Mouse (Mus musculus) heart, postnatal 10 days (tissue): Measurements from ENCODE around the gene Rbfox1. TPM values are rescaled to one million over a fixed set of nuclear protein-coding genes. Genes with fewer than 3 reads are reported as not detected.

ENCODE experiments used
- DNase-seq, 2 experiments: peaks; one replicate each; pipeline ENCODE4 v3.0.0; 2021
- intact Hi-C: fragments of 180-260 bp; cut with DNase I; formaldehyde crosslinking; loops from one replicate; pipeline ENCODE4 v1.15.1; 2025
- total RNA-seq, 2 experiments: library from RNA; stranded (reverse); gene quantifications; 2 replicates each; pipeline ENCODE4 v1.2.3; 2021

The Rbfox1 gene
- total RNA-seq, 2 experiments from 2014 or later = 35.7 to 36.6 TPM

- DNase-seq = no peak
- intact Hi-C loops = no loop called here
Observed at GRCm38 (mm10) chr16:7097071-7097470, 1211.9 kb downstream of the Rbfox1 start.

- DNase-seq = no peak
- intact Hi-C loops = no loop called here
Observed at GRCm38 (mm10) chr16:7097951-7098710, 1213.0 kb downstream of the Rbfox1 start.

GRCm38 (mm10) chr16:7099506-7100300 is 1214.5 kb downstream of the Rbfox1 start:
- intact Hi-C loops = loop anchor here (5.0 kb wide), 1 partner anchor 47 kb away; no protein-coding TSS in a partner anchor
- peak; percentile 81 to 89 for DNase-seq

GRCm38 (mm10) chr16:7102486-7102885 is 1217.3 kb downstream of the Rbfox1 start:
- peak in 1 of 2 experiments; percentile 35 for DNase-seq

GRCm38 (mm10) chr16:7103301-7103700 is 1218.1 kb downstream of the Rbfox1 start:
- intact Hi-C loops = loop anchor here (5.0 kb wide), 1 partner anchor 51 kb away; no protein-coding TSS in a partner anchor
- DNase-seq = no peak

More at GRCm38 (mm10) chr16:7102486-7102885, 1217.3 kb downstream of the Rbfox1 start:
- intact Hi-C loops = loop anchor here (5.0 kb wide), 1 partner anchor 50 kb away; no protein-coding TSS in a partner anchor

GRCm38 (mm10) chr16:7106450-7107015 is 1221.4 kb downstream of the Rbfox1 start:
- no peak for DNase-seq
- intact Hi-C loops = no loop called here

GRCm38 (mm10) chr16:7115945-7116344 is 1230.8 kb downstream of the Rbfox1 start:
- intact Hi-C loops = no loop called here
- no peak for DNase-seq

- no peak for DNase-seq
- intact Hi-C loops = no loop called here
Observed at GRCm38 (mm10) chr16:7129591-7129990, 1244.4 kb downstream of the Rbfox1 start.

- no peak for DNase-seq
- intact Hi-C loops = no loop called here
Observed at GRCm38 (mm10) chr16:7132434-7132833, 1247.3 kb downstream of the Rbfox1 start.

- intact Hi-C loops = loop anchor here (5.0 kb wide), 2 partner anchors 140 to 795 kb away; no protein-coding TSS in a partner anchor
Observed at GRCm38 (mm10) chr16:7136971-7137370, 1251.8 kb downstream of the Rbfox1 start.

GRCm38 (mm10) chr16:7139480-7139879 is 1254.3 kb downstream of the Rbfox1 start:
- DNase-seq = no peak
- intact Hi-C loops = loop anchor here (5.0 kb wide), 2 partner anchors 138 to 793 kb away; no protein-coding TSS in a partner anchor

More at GRCm38 (mm10) chr16:7136971-7137370, 1251.8 kb downstream of the Rbfox1 start:
- peak; percentile 66 to 69 for DNase-seq

- intact Hi-C loops = loop anchor here (10.0 kb wide), 1 partner anchor 1194 kb away; no protein-coding TSS in a partner anchor
- peak in 1 of 2 experiments; percentile 20 for DNase-seq
Observed at GRCm38 (mm10) chr16:7140909-7141308, 1255.8 kb downstream of the Rbfox1 start.

- no peak for DNase-seq
- intact Hi-C loops = loop anchor here (10.0 kb wide), 1 partner anchor 1189 kb away; no protein-coding TSS in a partner anchor
Observed at GRCm38 (mm10) chr16:7145505-7145904, 1260.3 kb downstream of the Rbfox1 start.

- intact Hi-C loops = loop anchor here (10.0 kb wide), 1 partner anchor 1188 kb away; no protein-coding TSS in a partner anchor
- DNase-seq = no peak
Observed at GRCm38 (mm10) chr16:7146454-7146853, 1261.3 kb downstream of the Rbfox1 start.

- intact Hi-C loops = loop anchor here (10.0 kb wide), 1 partner anchor 1187 kb away; no protein-coding TSS in a partner anchor
- DNase-seq = no peak
Observed at GRCm38 (mm10) chr16:7147884-7148283, 1262.7 kb downstream of the Rbfox1 start.

- no peak for DNase-seq
- intact Hi-C loops = loop anchor here (10.0 kb wide), 1 partner anchor 1185 kb away; no protein-coding TSS in a partner anchor
Observed at GRCm38 (mm10) chr16:7149106-7149899, 1264.1 kb downstream of the Rbfox1 start.

GRCm38 (mm10) chr16:7150201-7150791 is 1265.1 kb downstream of the Rbfox1 start:
- peak; percentile 69 to 70 for DNase-seq
- intact Hi-C loops = loop anchor here (5.0 kb wide), 1 partner anchor 98 kb away; no protein-coding TSS in a partner anchor

- intact Hi-C loops = loop anchor here (5.0 kb wide), 1 partner anchor 100 kb away; no protein-coding TSS in a partner anchor
- no peak for DNase-seq
Observed at GRCm38 (mm10) chr16:7152401-7152800, 1267.2 kb downstream of the Rbfox1 start.

- intact Hi-C loops = loop anchor here (5.0 kb wide), 1 partner anchor 102 kb away; no protein-coding TSS in a partner anchor
- no peak for DNase-seq
Observed at GRCm38 (mm10) chr16:7154671-7155070, 1269.5 kb downstream of the Rbfox1 start.
